In genomic region chr7:121371990-121372389, GRCm38 (mm10) we compare ENCODE assay signal across 26 mouse cellular contexts. TPM values are rescaled to one million over a fixed set of nuclear protein-coding genes. Genes with fewer than 3 reads are reported as not detected.
DNase-seq lines count a peak whose midpoint lies in the region; TF ChIP-seq lines count a peak whose summit lies in the region.
"Had no signal": no experiment of that assay in that cellular context is flagged by ENCODE, and none has a peak within 500 bp of the region (broad histone marks: within the 10 kb centered on the region; RNA-seq: fewer than 3 reads in every experiment).

No protein-coding gene starts in this region.

- TF ChIP-seq RAD21 in CH12.LX (IDR thresholded peaks at IDR 0.05; ENCODE audit: low read depth, low read length), result no peak

- no peak overlapping the region for H3K9ac ChIP-seq in CH12.LX (ENCODE audit: insufficient read depth, low read depth)

- TF ChIP-seq EP300 in CH12.LX (IDR thresholded peaks at IDR 0.05; ENCODE audit: low read length), result peak; percentile 56

- dilution Hi-C loops in CH12.LX (cut with MboI; ENCODE audit: extremely low pct_ligation_motif_present, extremely low pct_unique_long_range_greater_than_20kb, low sequenced_read_pairs), result no loop called here

- H3K4me1 ChIP-seq in CH12.LX (ENCODE audit: control insufficient read depth in 1 of 2, insufficient read depth in 2 of 2), result peaks cover 14 to 31% of the 10 kb centered on the region in 2 experiments

- in situ Hi-C loops in CH12.LX (cut with MboI; ENCODE audit: low pct_ligation_motif_present, low pct_unique_long_range_greater_than_20kb, low sequenced_read_pairs), result no loop called here

- intact Hi-C loops in heart, postnatal 25 days (cut with DNase I), result no loop called here

- no peak for TF ChIP-seq POLR2A in CH12.LX (IDR thresholded peaks at IDR 0.05; ENCODE audit: low read depth, low read length)

- no peak overlapping the region for H3K4me3 ChIP-seq in CH12.LX (replicated peaks in 1 of 3; ENCODE audit: low read depth in 2 of 3, low read length in 2 of 3, poor library complexity in 1 of 3)

- no peak for TF ChIP-seq CTCF in CH12.LX (conservative IDR thresholded peaks at IDR 0.05 in 1 of 2, IDR thresholded peaks at IDR 0.05 in 1 of 2; ENCODE audit: low read depth in 2 of 2, low read length in 2 of 2)

- no peaks in the 10 kb centered on the region for H3K36me3 ChIP-seq in CH12.LX (replicated peaks in 1 of 2; ENCODE audit: control insufficient read depth in 1 of 2, insufficient read depth in 1 of 2, low read length in 1 of 2)
- H3K36me3 ChIP-seq in splenic B cell, adult 2 months (ENCODE audit: control insufficient read depth, insufficient read depth, low read length, poor library complexity, severe bottlenecking), result no peaks in the 10 kb centered on the region
- H3K36me3 ChIP-seq: G1E had no signal

- peaks cover 7% of the 10 kb centered on the region for H3K27me3 ChIP-seq in CH12.LX (replicated peaks)
- no peaks in the 10 kb centered on the region for H3K27me3 ChIP-seq in splenic B cell, adult 2 months (ENCODE audit: control insufficient read depth, insufficient read depth, low read length, poor library complexity, severe bottlenecking)

- H3K27ac ChIP-seq in CH12.LX (ENCODE audit: insufficient read depth, low read depth), result no peak overlapping the region

- DNase-seq in heart, adult 11 months, result peak; percentile 49
- DNase-seq in heart, postnatal 25 days (ENCODE audit: low spot score), result no peak
- DNase-seq in A20 (ENCODE audit: low read depth, low spot score), result peak; percentile 60
- DNase-seq in CH12.LX (ENCODE audit: extremely low read depth), result peak; percentile 74
- DNase-seq in splenic B cell, adult 2 months (ENCODE audit: low read depth, low spot score), result peak; percentile 11
- no peak for DNase-seq in spleen, postnatal 36 days (ENCODE audit: low spot score in 2 of 2)
- no peak for DNase-seq in kidney, adult 9 months
- DNase-seq in frontal cortex, postnatal 36 days (ENCODE audit: low spot score in 2 of 2), result no peak
- DNase-seq: adrenal gland, adult 2 months; adrenal gland, adult 8-10 months; adrenal gland, postnatal 10 days; adrenal gland, postnatal 14 days; adrenal gland, postnatal 25 days; adrenal gland, postnatal 36 days; B cell, adult 2 months; cerebellum, adult 11 months; cerebellum, adult 11-12 months; cerebellum, adult 18-20 months; cerebellum, adult 2 months had no signal

- H3K9me3 ChIP-seq in CH12.LX (replicated peaks; ENCODE audit: low read length), result no peaks in the 10 kb centered on the region
- H3K9me3 ChIP-seq: G1E had no signal

- no peaks in the 10 kb centered on the region for H3K79me2 ChIP-seq in CH12.LX (replicated peaks; ENCODE audit: control insufficient read depth, extremely low read depth, insufficient read depth, poor library complexity, severe bottlenecking)

- H3K4me2 ChIP-seq in CH12.LX (ENCODE audit: insufficient read depth, low read depth, poor library complexity, severe bottlenecking), result peak overlapping the region; percentile 65

TF ChIP-seq in CH12.LX, 34 proteins besides CTCF, POLR2A, EP300 and RAD21:
- TF ChIP-seq ZNF384 (IDR thresholded peaks at IDR 0.05; ENCODE audit: low read depth, low read length) (no peak), BHLHE40 (IDR thresholded peaks at IDR 0.05; ENCODE audit: low read depth, low read length) (peak; percentile 35; the same call in 1 of the 2 replicates), E2F4 (IDR thresholded peaks at IDR 0.05; ENCODE audit: insufficient replicate concordance, low read depth, low read length) (no peak), ETS1 (conservative IDR thresholded peaks at IDR 0.05; ENCODE audit: low read depth, low read length) (0 out of 2 replicates have a peak, but pooled peaks have one; percentile 17), SIN3A (IDR thresholded peaks at IDR 0.05; ENCODE audit: low read length) (0 out of 2 replicates have a peak, but pooled peaks have one; percentile 25), MEF2A (IDR thresholded peaks at IDR 0.05; ENCODE audit: borderline replicate concordance, low read depth, low read length) (peak; percentile 59; the same call in 1 of the 2 replicates), IRF4 (IDR thresholded peaks at IDR 0.05; ENCODE audit: low read depth, low read length) (peak; percentile 85)

RNA-seq across cellular contexts. Expression of gene Hs3st2, which starts 19.7 kb away (rescaled TPM):
- not detected for total RNA-seq in heart, postnatal 25 days (2021)
- total RNA-seq in CH12.LX (2012; rRNA removed), result not detected in 2 replicates
- total RNA-seq in CH12.LX (2014; rRNA removed), result not detected in 2 replicates
- not detected in 2 replicates for polyA plus RNA-seq in CH12.LX (2012; ENCODE audit: insufficient read length, low read depth)
- total RNA-seq: ES-E14, MEL had no signal
- polyA plus RNA-seq: activated CD4-positive, CD25-positive, alpha-beta regulatory T cell, adult 4 months; C2C12; CD4-positive, CD25-positive, alpha-beta regulatory T cell, adult 4 months; G1E; Patski had no signal

Comparison
In these comparisons a context has a peak if more than half of its experiments do, and no peak if none do; other contexts are left out.
1. DNase-seq: peak in heart, adult 11 months (single experiment), A20 (single experiment), CH12.LX (single experiment) and splenic B cell, adult 2 months (single experiment); none in heart, postnatal 25 days (single experiment), spleen, postnatal 36 days (0 of 2), kidney, adult 9 months (single experiment) and frontal cortex, postnatal 36 days (0 of 2).